Mouse (Mus musculus) heart, adult 2 months (tissue): Measurements from ENCODE around the gene Rapgef1.

Experiments used
- CTCF ChIP-seq: fragments of 200-600 bp; IDR thresholded peaks from 2 replicates; pipeline ENCODE4 v1.8.1; 2022; ENCODE audit warnings: antibody characterized with exemption, mild to moderate bottlenecking, moderate library complexity
- EP300 ChIP-seq: fragments of 200-500 bp; IDR thresholded peaks from 2 replicates; pipeline ENCODE4 v1.6.1; 2011; ENCODE audit warnings: low read depth, low read length, control low read depth; ENCODE audit not compliant: insufficient read depth
- POLR2A ChIP-seq: fragments of 200-500 bp; IDR thresholded peaks from 2 replicates; pipeline ENCODE4 v1.6.1; 2011; ENCODE audit warnings: mild to moderate bottlenecking, low read depth, low read length, control low read depth; ENCODE audit not compliant: insufficient read depth

DNA sequence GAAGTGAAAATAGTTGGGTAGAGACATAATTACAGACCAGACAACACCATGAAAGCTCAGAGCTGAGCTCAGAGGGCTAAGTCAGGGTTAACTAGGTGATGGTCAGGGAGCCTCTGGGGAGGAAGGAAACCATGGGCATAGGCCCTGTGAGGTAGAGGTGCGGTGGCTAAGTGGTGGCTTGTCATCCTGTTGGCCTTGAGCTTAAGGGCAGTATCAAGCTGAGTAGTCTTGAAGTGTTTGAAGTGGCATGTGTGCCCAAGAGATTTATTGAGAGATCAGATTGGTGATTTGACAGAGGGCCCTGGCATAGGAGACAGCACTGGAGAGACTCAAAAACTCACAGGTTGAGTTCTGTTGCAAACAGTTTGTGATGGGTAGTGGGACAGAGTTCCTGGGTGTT lies 36.6 kb downstream of the Rapgef1 start:
- TF ChIP-seq CTCF (no peak), EP300 (no peak), POLR2A (no peak)
